Mouse (Mus musculus): ENCODE data around the gene Gm813. TPM values are rescaled to one million over a fixed set of nuclear protein-coding genes. Genes with fewer than 3 reads are reported as not detected.

The Gm813 gene
- total and polyA plus RNA-seq, 3 experiments = not detected

DNA sequence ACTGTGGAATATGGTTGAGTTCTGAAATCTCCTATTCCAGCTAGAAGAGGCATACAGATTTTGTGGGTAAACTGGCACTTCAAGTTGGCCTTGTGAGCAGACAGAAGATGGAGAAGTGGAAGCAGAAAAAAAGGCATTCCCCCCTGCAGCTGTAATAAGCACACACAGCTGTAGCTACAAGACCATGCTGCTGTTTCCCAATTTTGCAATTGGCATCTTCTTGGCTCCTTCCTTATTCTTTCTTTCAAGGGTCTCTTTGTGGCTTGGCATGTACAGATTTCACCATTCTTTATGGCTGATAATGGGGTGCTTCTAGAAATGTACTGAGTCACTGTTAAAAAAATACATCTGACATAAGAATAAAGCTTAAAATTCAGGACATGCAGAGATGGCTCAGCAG is 568 bp upstream of the Gm813 start:
- no peaks in the 10 kb centered on the region for H3K79me2 ChIP-seq (replicated peaks; ENCODE audit: control insufficient read depth, extremely low read depth, insufficient read depth, poor library complexity, severe bottlenecking)
- peaks cover 0 to 12% of the 10 kb centered on the region in 2 experiments; a peak in 2 of 4 replicates for H3K4me1 ChIP-seq (ENCODE audit: control insufficient read depth in 1 of 2, insufficient read depth in 2 of 2)
- dilution Hi-C loops (cut with MboI; ENCODE audit: extremely low pct_ligation_motif_present, extremely low pct_unique_long_range_greater_than_20kb, low sequenced_read_pairs) = no loop called here

DNA sequence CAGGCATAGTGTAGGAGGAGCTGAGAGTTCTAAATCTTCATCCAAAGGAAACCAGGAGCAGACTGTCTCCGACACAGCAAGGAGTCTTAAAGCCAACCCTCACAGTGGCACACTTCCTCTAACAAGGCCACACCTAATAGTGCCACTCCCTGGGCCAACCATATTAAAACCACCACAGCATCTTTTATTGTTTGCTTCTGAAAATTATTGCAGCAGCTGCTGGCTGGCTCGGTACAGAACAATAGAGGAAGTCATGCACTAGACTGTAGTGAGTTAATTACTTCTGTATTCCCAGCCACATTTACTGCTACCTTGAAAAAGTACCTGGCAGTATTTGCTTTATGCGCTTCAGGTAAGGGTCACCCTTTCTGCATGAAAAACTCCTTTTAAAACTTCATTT is 3.8 kb downstream of the Gm813 start:
- Histone ChIP-seq H3K4me2 (ENCODE audit: insufficient read depth, low read depth, poor library complexity, severe bottlenecking) (no peak overlapping the region), H3K36me3 (replicated peaks in 1 of 2; ENCODE audit: control insufficient read depth in 1 of 2, insufficient read depth in 1 of 2, low read length in 1 of 2) (no peaks in the 10 kb centered on the region), H3K27me3 (replicated peaks) (no peaks in the 10 kb centered on the region), H3K4me1 (ENCODE audit: control insufficient read depth in 1 of 2, insufficient read depth in 2 of 2) (peaks cover 0 to 12% of the 10 kb centered on the region in 2 experiments; a peak in 2 of 4 replicates), H3K9ac (ENCODE audit: insufficient read depth, low read depth) (no peak overlapping the region), H3K27ac (ENCODE audit: insufficient read depth, low read depth) (no peak overlapping the region), H3K9me3 (replicated peaks; ENCODE audit: low read length) (no peaks in the 10 kb centered on the region), H3K79me2 (replicated peaks; ENCODE audit: control insufficient read depth, extremely low read depth, insufficient read depth, poor library complexity, severe bottlenecking) (no peaks in the 10 kb centered on the region), H3K4me3 (replicated peaks in 1 of 3; ENCODE audit: low read depth in 2 of 3, low read length in 2 of 3, poor library complexity in 1 of 3) (no peak overlapping the region)
- in situ Hi-C loops (cut with MboI; ENCODE audit: low pct_ligation_motif_present, low pct_unique_long_range_greater_than_20kb, low sequenced_read_pairs) (no loop called here), dilution Hi-C loops (cut with MboI; ENCODE audit: extremely low pct_ligation_motif_present, extremely low pct_unique_long_range_greater_than_20kb, low sequenced_read_pairs) (no loop called here)
- DNase-seq (ENCODE audit: extremely low read depth) = no peak
- TF ChIP-seq KAT2A (IDR thresholded peaks at IDR 0.05; ENCODE audit: insufficient replicate concordance, low read length) (no peak), CTCF (conservative IDR thresholded peaks at IDR 0.05 in 1 of 2, IDR thresholded peaks at IDR 0.05 in 1 of 2; ENCODE audit: low read depth in 2 of 2, low read length in 2 of 2) (no peak), MAX (IDR thresholded peaks at IDR 0.05; ENCODE audit: low read length) (no peak), PAX5 (IDR thresholded peaks at IDR 0.05; ENCODE audit: low read length) (no peak), UBTF (IDR thresholded peaks at IDR 0.05; ENCODE audit: low read depth, low read length) (no peak), NRF1 (IDR thresholded peaks at IDR 0.05; ENCODE audit: low read depth, low read length) (no peak), USF2 (conservative IDR thresholded peaks at IDR 0.05; ENCODE audit: low read depth, low read length) (no peak), ETS1 (conservative IDR thresholded peaks at IDR 0.05; ENCODE audit: low read depth, low read length) (no peak), E2F4 (IDR thresholded peaks at IDR 0.05; ENCODE audit: insufficient replicate concordance, low read depth, low read length) (no peak)

More for the DNA sequence above, 568 bp upstream of the Gm813 start:
- H3K27me3 ChIP-seq (replicated peaks) = no peaks in the 10 kb centered on the region
- no peak overlapping the region for H3K27ac ChIP-seq (ENCODE audit: insufficient read depth, low read depth)
- H3K9ac ChIP-seq (ENCODE audit: insufficient read depth, low read depth) = no peak overlapping the region
- no peak overlapping the region for H3K4me3 ChIP-seq (replicated peaks in 1 of 3; ENCODE audit: low read depth in 2 of 3, low read length in 2 of 3, poor library complexity in 1 of 3)
- no peaks in the 10 kb centered on the region for H3K9me3 ChIP-seq (replicated peaks; ENCODE audit: low read length)
- TF ChIP-seq MEF2A (IDR thresholded peaks at IDR 0.05; ENCODE audit: borderline replicate concordance, low read depth, low read length) (no peak), SMC3 (IDR thresholded peaks at IDR 0.05; ENCODE audit: low read depth, low read length) (no peak), MAX (IDR thresholded peaks at IDR 0.05; ENCODE audit: low read length) (no peak), ZNF384 (IDR thresholded peaks at IDR 0.05; ENCODE audit: low read depth, low read length) (no peak), ZC3H11A (IDR thresholded peaks at IDR 0.05; ENCODE audit: low read depth, low read length) (no peak), MXI1 (IDR thresholded peaks at IDR 0.05; ENCODE audit: low read depth, low read length) (no peak), SIN3A (IDR thresholded peaks at IDR 0.05; ENCODE audit: low read length) (no peak)
- no peaks in the 10 kb centered on the region for H3K36me3 ChIP-seq (replicated peaks in 1 of 2; ENCODE audit: control insufficient read depth in 1 of 2, insufficient read depth in 1 of 2, low read length in 1 of 2)
- no peak overlapping the region for H3K4me2 ChIP-seq (ENCODE audit: insufficient read depth, low read depth, poor library complexity, severe bottlenecking)
- in situ Hi-C loops (cut with MboI; ENCODE audit: low pct_ligation_motif_present, low pct_unique_long_range_greater_than_20kb, low sequenced_read_pairs) = no loop called here
- DNase-seq (ENCODE audit: extremely low read depth) = no peak

Data from CH12.LX (cell line).